Mouse (Mus musculus) cerebellum, adult (tissue): Measurements from ENCODE around the gene Itgb6.

Source experiments
- ATAC-seq: cut with Nextera tagmentation; 2 replicates; pipeline ENCODE4 v1.9.2; 2017; ENCODE audit warnings: mild to moderate bottlenecking, moderate library complexity, mixed read lengths; ENCODE audit not compliant: insufficient number of reproducible peaks, low FRiP score, low TSS enrichment

Gene Itgb6

GRCm38 (mm10) chr2:60627952-60628351, 94.5 kb downstream of the Itgb6 start:
- ATAC-seq, result no peak

- ATAC-seq, result no peak
Observed at GRCm38 (mm10) chr2:60627515-60627914, 94.9 kb downstream of the Itgb6 start.

- ATAC-seq, result no peak
Observed at GRCm38 (mm10) chr2:60625766-60626165, 96.7 kb downstream of the Itgb6 start.

GRCm38 (mm10) chr2:60622161-60622560, 100.3 kb downstream of the Itgb6 start:
- no peak for ATAC-seq

GRCm38 (mm10) chr2:60614758-60615157, 107.7 kb downstream of the Itgb6 start:
- no peak for ATAC-seq

GRCm38 (mm10) chr2:60613857-60614228, 108.6 kb downstream of the Itgb6 start:
- no peak for ATAC-seq

GRCm38 (mm10) chr2:60612906-60613856, 109.3 kb downstream of the Itgb6 start:
- no peak for ATAC-seq

- no peak for ATAC-seq
Observed at GRCm38 (mm10) chr2:60611622-60612021, 110.8 kb downstream of the Itgb6 start.

- ATAC-seq, result no peak
Observed at GRCm38 (mm10) chr2:60609436-60610199, 112.8 kb downstream of the Itgb6 start.

- ATAC-seq, result no peak
Observed at GRCm38 (mm10) chr2:60607980-60608379, 114.5 kb downstream of the Itgb6 start.

GRCm38 (mm10) chr2:60601326-60601725, 121.1 kb downstream of the Itgb6 start:
- ATAC-seq, result no peak

- no peak for ATAC-seq
Observed at GRCm38 (mm10) chr2:60600863-60601262, 121.6 kb downstream of the Itgb6 start.

GRCm38 (mm10) chr2:60583416-60583815, 139.0 kb downstream of the Itgb6 start:
- ATAC-seq, result no peak

- ATAC-seq, result no peak
Observed at GRCm38 (mm10) chr2:60554561-60554960, 167.9 kb downstream of the Itgb6 start.

GRCm38 (mm10) chr2:60552902-60553682, 169.4 kb downstream of the Itgb6 start, which contains the start of gene Pla2r1:
Gene Pla2r1 (minus strand): TSS chr2:60553308.
- 0 out of 2 replicates have a peak, but pooled peaks have one; percentile 26 for ATAC-seq

- ATAC-seq, result no peak
Observed at GRCm38 (mm10) chr2:60552177-60552901, 170.1 kb downstream of the Itgb6 start.

- no peak for ATAC-seq
Observed at GRCm38 (mm10) chr2:60551673-60552072, 170.8 kb downstream of the Itgb6 start.

- ATAC-seq, result no peak
Observed at GRCm38 (mm10) chr2:60550521-60550920, 171.9 kb downstream of the Itgb6 start.

- ATAC-seq, result no peak
Observed at GRCm38 (mm10) chr2:60549851-60550250, 172.6 kb downstream of the Itgb6 start.
